Mouse (Mus musculus): ENCODE results near the gene Aldh3b3.
A peak's percentile ranks its signal among the peaks of the same experiment; 100 is the strongest.

The Aldh3b3 gene

GRCm38 (mm10) chr19:4003112-4003511, 44.7 kb downstream of the Aldh3b3 start, which contains the start of gene Doc2g:
Gene Doc2g, plus strand, starts transcription at chr19:4003313.
- DNase-seq (ENCODE audit: low spot score) = no peak

GRCm38 (mm10) chr19:4003641-4004040, 45.2 kb downstream of the Aldh3b3 start:
- DNase-seq (ENCODE audit: low spot score) = no peak

- no peak for DNase-seq (ENCODE audit: low spot score)
Measured at GRCm38 (mm10) chr19:4004331-4004730, 45.9 kb downstream of the Aldh3b3 start.

- no peak for DNase-seq (ENCODE audit: low spot score)
Measured at GRCm38 (mm10) chr19:4005091-4005490, 46.6 kb downstream of the Aldh3b3 start.

- DNase-seq (ENCODE audit: low spot score) = no peak
Measured at GRCm38 (mm10) chr19:4005971-4006370, 47.5 kb downstream of the Aldh3b3 start.

- DNase-seq (ENCODE audit: low spot score) = no peak
Measured at GRCm38 (mm10) chr19:4011086-4011485, 52.6 kb downstream of the Aldh3b3 start.

GRCm38 (mm10) chr19:4012432-4013022, 54.1 kb downstream of the Aldh3b3 start, which contains the start of gene Ndufv1:
Gene Ndufv1, minus strand, starts transcription at chr19:4012806.
- DNase-seq (ENCODE audit: low spot score) = peak; percentile 98

GRCm38 (mm10) chr19:4013066-4013465, 54.6 kb downstream of the Aldh3b3 start:
- DNase-seq (ENCODE audit: low spot score) = no peak

- DNase-seq (ENCODE audit: low spot score) = no peak
Measured at GRCm38 (mm10) chr19:4014802-4015201, 56.4 kb downstream of the Aldh3b3 start.

- DNase-seq (ENCODE audit: low spot score) = peak; percentile 50
Measured at GRCm38 (mm10) chr19:4015635-4016034, 57.2 kb downstream of the Aldh3b3 start.

- no peak for DNase-seq (ENCODE audit: low spot score)
Measured at GRCm38 (mm10) chr19:4017921-4018587, 59.6 kb downstream of the Aldh3b3 start.

GRCm38 (mm10) chr19:4018743-4019583, 60.5 kb downstream of the Aldh3b3 start:
- peak; percentile 70 for DNase-seq (ENCODE audit: low spot score)

All from c-Kit-positive CD71-positive TER-119-positive erythroid progenitor cells, embryonic 14.5 days (primary cell).